Mouse (Mus musculus): ENCODE data around the gene Sycp2. TPM values are rescaled to one million over a fixed set of nuclear protein-coding genes. Genes with fewer than 3 reads are reported as not detected.

Gene Sycp2
- polyA plus RNA-seq, 1 experiment from 2014 or later, result not detected

DNA sequence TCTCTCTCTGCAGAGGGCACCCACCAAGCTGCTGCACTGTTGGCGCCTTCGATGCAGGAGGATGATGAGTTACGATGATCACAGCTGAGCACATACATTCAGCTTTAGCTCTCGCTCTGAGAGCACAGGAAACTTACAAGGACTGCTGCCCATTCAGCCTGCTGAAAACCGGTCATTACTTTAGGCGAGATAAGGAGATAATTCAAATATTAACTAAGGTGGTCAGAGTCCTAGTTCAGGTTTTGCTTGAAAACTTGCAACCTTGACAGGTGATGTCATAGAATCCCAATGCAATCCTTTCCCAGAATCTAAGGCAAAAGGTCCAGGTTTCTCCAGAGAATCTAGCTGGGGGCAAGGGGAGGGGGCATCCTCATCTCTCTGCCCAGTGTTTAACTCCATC is 21.9 kb upstream of the Sycp2 start:
- no peak for ATAC-seq (ENCODE audit: low read depth)
- no peaks in the 10 kb centered on the region; the same call in 1 of the 2 replicates for H3K27me3 ChIP-seq (ENCODE audit: control insufficient read depth, insufficient read depth, low read depth, low read length)
- no peak overlapping the region for H3K4me3 ChIP-seq (ENCODE audit: low read length)
- 64% methylated on average over 6 of the region's 6 CpGs for WGBS
- H3K9ac ChIP-seq (ENCODE audit: low read length), result no peak overlapping the region
- no peak overlapping the region for H3K27ac ChIP-seq (ENCODE audit: low read length)
- no peak overlapping the region for H3K4me2 ChIP-seq (ENCODE audit: low read depth, low read length)
- no peaks in the 10 kb centered on the region for H3K4me1 ChIP-seq (replicated peaks; ENCODE audit: control insufficient read depth, insufficient read depth, low read length)
- H3K36me3 ChIP-seq (ENCODE audit: control insufficient read depth, insufficient read depth, low read length), result no peaks in the 10 kb centered on the region
- H3K9me3 ChIP-seq (ENCODE audit: control insufficient read depth, low read length), result no peaks in the 10 kb centered on the region

DNA sequence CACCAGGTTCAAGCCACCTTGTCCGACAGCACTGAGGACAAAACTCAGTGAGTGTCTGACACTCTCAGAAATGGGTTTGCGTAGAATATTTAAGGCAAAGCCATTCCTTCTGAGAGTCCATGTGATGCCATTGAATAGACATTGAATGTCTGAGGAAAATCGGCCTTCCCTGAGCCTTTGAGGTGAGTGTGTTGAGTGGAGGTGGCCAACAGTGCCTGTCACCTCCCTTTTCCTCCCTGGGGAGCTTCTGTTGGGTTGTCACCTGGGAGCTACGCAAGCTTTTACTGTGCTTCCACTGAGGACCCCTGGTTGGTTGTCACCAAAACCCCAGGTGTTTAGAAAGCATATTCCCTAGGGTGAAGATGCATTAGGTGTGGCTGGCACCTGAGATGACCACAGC is 21.2 kb upstream of the Sycp2 start:
- H3K27me3 ChIP-seq (ENCODE audit: control insufficient read depth, insufficient read depth, low read depth, low read length), result no peaks in the 10 kb centered on the region; the same call in 1 of the 2 replicates
- no peaks in the 10 kb centered on the region for H3K9me3 ChIP-seq (ENCODE audit: control insufficient read depth, low read length)
- no peak overlapping the region for H3K9ac ChIP-seq (ENCODE audit: low read length)
- H3K4me1 ChIP-seq (replicated peaks; ENCODE audit: control insufficient read depth, insufficient read depth, low read length), result no peaks in the 10 kb centered on the region
- no peak overlapping the region for H3K4me3 ChIP-seq (ENCODE audit: low read length)
- no peaks in the 10 kb centered on the region for H3K36me3 ChIP-seq (ENCODE audit: control insufficient read depth, insufficient read depth, low read length)
- ATAC-seq (ENCODE audit: low read depth), result no peak
- no peak overlapping the region for H3K27ac ChIP-seq (ENCODE audit: low read length)
- no peak overlapping the region for H3K4me2 ChIP-seq (ENCODE audit: low read depth, low read length)
- 80% methylated on average over 4 of the region's 4 CpGs for WGBS

DNA sequence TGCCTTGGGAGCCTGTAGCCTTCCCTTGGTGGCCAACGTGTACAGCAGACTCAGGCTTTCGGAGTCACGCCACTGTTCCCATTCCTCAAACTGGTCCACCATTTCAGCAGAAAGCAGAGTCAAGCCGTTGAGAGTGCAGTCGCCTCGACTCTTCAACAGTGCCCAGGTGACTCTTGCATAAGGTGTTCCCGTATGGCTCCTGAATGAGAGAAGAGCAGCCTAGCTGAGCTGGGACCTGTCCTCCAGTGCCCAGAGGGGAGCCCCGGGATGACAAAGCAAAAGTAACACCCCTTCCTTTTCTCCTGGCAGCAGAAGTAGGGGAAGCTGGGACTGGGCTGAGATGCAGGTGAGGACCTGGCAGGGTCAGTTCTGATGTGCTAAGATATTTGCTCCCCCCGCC is 20.7 kb upstream of the Sycp2 start:
- 69% methylated on average over 9 of the region's 9 CpGs for WGBS
- no peak overlapping the region for H3K4me3 ChIP-seq (ENCODE audit: low read length)

DNA sequence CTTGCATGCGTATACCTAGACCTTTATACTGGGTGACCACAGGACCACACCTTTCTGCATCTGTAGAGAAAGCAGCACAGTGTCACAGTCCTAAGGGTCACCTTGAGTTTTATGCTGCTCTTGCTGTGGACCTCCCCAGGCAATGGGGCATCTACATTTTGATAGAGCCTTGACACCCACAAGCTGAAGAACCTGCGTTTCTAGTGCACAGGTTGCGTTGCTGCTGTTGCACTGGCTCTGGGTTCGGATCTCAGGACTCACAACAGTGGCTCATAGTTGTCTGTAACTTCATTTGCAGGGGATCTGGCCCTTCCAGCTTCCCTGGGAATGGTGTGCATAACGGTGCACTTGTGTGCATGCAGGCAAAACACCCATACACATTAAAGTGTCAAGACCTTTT is 19.7 kb upstream of the Sycp2 start:
- Histone ChIP-seq H3K9ac (ENCODE audit: low read length) (no peak overlapping the region), H3K9me3 (ENCODE audit: control insufficient read depth, low read length) (no peaks in the 10 kb centered on the region), H3K4me1 (replicated peaks; ENCODE audit: control insufficient read depth, insufficient read depth, low read length) (peaks cover 1% of the 10 kb centered on the region; the same call in 1 of the 2 replicates), H3K27me3 (ENCODE audit: control insufficient read depth, insufficient read depth, low read depth, low read length) (no peaks in the 10 kb centered on the region; the same call in 1 of the 2 replicates), H3K36me3 (ENCODE audit: control insufficient read depth, insufficient read depth, low read length) (no peaks in the 10 kb centered on the region), H3K4me3 (ENCODE audit: low read length) (no peak overlapping the region), H3K4me2 (ENCODE audit: low read depth, low read length) (no peak overlapping the region), H3K27ac (ENCODE audit: low read length) (no peak overlapping the region)
- ATAC-seq (ENCODE audit: low read depth), result no peak
- 80% methylated on average over 5 of the region's 5 CpGs for WGBS

More for the DNA sequence above, 20.7 kb upstream of the Sycp2 start:
- no peak for ATAC-seq (ENCODE audit: low read depth)
- H3K27me3 ChIP-seq (ENCODE audit: control insufficient read depth, insufficient read depth, low read depth, low read length), result no peaks in the 10 kb centered on the region; the same call in 1 of the 2 replicates
- no peak overlapping the region for H3K9ac ChIP-seq (ENCODE audit: low read length)
- no peaks in the 10 kb centered on the region for H3K9me3 ChIP-seq (ENCODE audit: control insufficient read depth, low read length)
- H3K36me3 ChIP-seq (ENCODE audit: control insufficient read depth, insufficient read depth, low read length), result no peaks in the 10 kb centered on the region
- no peak overlapping the region for H3K4me2 ChIP-seq (ENCODE audit: low read depth, low read length)
- no peak overlapping the region for H3K27ac ChIP-seq (ENCODE audit: low read length)
- H3K4me1 ChIP-seq (replicated peaks; ENCODE audit: control insufficient read depth, insufficient read depth, low read length), result no peaks in the 10 kb centered on the region

DNA sequence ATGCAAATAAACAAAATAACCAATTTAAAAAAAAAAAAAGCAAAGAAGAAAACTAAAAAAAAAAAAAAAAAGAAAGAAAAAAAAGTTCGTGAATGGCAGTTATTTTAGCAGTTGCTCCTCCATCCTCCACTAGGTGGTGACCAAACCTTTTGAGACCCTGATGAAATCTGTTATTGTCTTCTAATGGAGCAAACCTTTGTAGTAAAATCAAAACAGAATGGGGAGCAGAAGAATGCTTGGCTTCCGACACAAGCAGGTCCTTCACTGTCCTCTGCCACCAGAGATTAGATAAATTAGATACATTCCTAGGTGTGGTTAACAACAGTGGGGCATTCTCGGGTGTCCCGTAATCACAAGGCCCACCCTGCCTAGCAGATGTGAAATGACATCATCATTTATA is 18.7 kb upstream of the Sycp2 start:
- Histone ChIP-seq H3K4me3 (ENCODE audit: low read length) (no peak overlapping the region), H3K4me1 (replicated peaks; ENCODE audit: control insufficient read depth, insufficient read depth, low read length) (peaks cover 3% of the 10 kb centered on the region; the same call in 1 of the 2 replicates), H3K27ac (ENCODE audit: low read length) (no peak overlapping the region), H3K9me3 (ENCODE audit: control insufficient read depth, low read length) (no peaks in the 10 kb centered on the region), H3K4me2 (ENCODE audit: low read depth, low read length) (no peak overlapping the region), H3K36me3 (ENCODE audit: control insufficient read depth, insufficient read depth, low read length) (no peaks in the 10 kb centered on the region), H3K27me3 (ENCODE audit: control insufficient read depth, insufficient read depth, low read depth, low read length) (no peaks in the 10 kb centered on the region; the same call in 1 of the 2 replicates), H3K9ac (ENCODE audit: low read length) (no peak overlapping the region)
- 21% methylated on average over 4 of the region's 4 CpGs for WGBS
- ATAC-seq (ENCODE audit: low read depth), result no peak

DNA sequence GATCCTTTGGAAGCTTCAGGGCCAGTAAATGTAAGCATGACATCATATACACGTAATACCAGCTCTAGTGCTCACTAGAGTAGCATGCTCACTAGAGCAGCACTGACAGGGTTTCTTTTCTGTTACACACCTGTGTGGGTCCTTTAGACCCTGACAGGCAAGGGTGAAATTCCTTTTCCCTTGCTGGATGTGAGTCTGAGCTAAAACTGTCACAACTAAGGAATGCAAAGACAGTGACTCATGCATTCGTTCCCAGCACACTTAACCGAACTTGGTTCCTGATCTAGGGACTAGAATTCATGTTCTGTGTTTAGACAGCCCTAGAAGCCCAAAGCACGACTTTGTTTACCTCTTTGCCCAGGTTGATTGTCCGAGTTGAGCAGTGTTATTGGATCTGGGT is 15.7 kb upstream of the Sycp2 start:
- H3K27ac ChIP-seq (ENCODE audit: low read length), result no peak overlapping the region
- ATAC-seq (ENCODE audit: low read depth), result no peak
- H3K4me1 ChIP-seq (replicated peaks; ENCODE audit: control insufficient read depth, insufficient read depth, low read length), result peaks cover 3% of the 10 kb centered on the region; the same call in 1 of the 2 replicates
- 48% methylated on average over 5 of the region's 5 CpGs for WGBS
- H3K4me2 ChIP-seq (ENCODE audit: low read depth, low read length), result no peak overlapping the region
- H3K9me3 ChIP-seq (ENCODE audit: control insufficient read depth, low read length), result no peaks in the 10 kb centered on the region
- H3K27me3 ChIP-seq (ENCODE audit: control insufficient read depth, insufficient read depth, low read depth, low read length), result no peaks in the 10 kb centered on the region
- peaks cover 2% of the 10 kb centered on the region; the same call in 1 of the 2 replicates for H3K36me3 ChIP-seq (ENCODE audit: control insufficient read depth, insufficient read depth, low read length)
- H3K9ac ChIP-seq (ENCODE audit: low read length), result no peak overlapping the region
- no peak overlapping the region for H3K4me3 ChIP-seq (ENCODE audit: low read length)

DNA sequence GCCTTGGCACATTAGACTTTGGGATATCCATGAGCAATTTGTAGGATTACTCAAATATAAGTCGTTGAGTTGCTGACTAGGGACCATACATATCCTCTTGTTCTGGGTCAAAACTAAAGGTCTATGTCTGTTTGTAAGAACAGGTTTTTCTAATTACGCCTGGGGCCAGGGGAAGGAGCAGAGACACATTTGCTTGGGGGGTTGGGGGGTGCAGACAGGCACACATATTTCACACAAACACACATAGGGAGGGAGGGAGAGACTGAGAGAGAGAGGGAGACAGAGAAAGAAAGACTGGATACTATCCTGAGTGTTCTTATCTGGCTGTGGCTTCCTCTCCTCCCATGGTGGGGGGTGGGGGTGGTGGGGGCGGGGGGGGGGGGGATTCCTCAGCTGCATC is 14.7 kb upstream of the Sycp2 start:
- H3K27me3 ChIP-seq (ENCODE audit: control insufficient read depth, insufficient read depth, low read depth, low read length), result no peaks in the 10 kb centered on the region
- H3K9me3 ChIP-seq (ENCODE audit: control insufficient read depth, low read length), result 0 out of 2 replicates have a peak, but pooled peaks cover 3% of the 10 kb centered on the region
- H3K4me1 ChIP-seq (replicated peaks; ENCODE audit: control insufficient read depth, insufficient read depth, low read length), result peaks cover 3% of the 10 kb centered on the region; the same call in 1 of the 2 replicates
- no peak overlapping the region for H3K4me2 ChIP-seq (ENCODE audit: low read depth, low read length)
- no peak overlapping the region for H3K4me3 ChIP-seq (ENCODE audit: low read length)
- no peak overlapping the region for H3K9ac ChIP-seq (ENCODE audit: low read length)
- peaks cover 4% of the 10 kb centered on the region; the same call in 1 of the 2 replicates for H3K36me3 ChIP-seq (ENCODE audit: control insufficient read depth, insufficient read depth, low read length)
- WGBS, result 26% methylated on average over 3 of the region's 3 CpGs
- peak; percentile 28; the same call in 1 of the 2 replicates for ATAC-seq (ENCODE audit: low read depth)
- H3K27ac ChIP-seq (ENCODE audit: low read length), result no peak overlapping the region

DNA sequence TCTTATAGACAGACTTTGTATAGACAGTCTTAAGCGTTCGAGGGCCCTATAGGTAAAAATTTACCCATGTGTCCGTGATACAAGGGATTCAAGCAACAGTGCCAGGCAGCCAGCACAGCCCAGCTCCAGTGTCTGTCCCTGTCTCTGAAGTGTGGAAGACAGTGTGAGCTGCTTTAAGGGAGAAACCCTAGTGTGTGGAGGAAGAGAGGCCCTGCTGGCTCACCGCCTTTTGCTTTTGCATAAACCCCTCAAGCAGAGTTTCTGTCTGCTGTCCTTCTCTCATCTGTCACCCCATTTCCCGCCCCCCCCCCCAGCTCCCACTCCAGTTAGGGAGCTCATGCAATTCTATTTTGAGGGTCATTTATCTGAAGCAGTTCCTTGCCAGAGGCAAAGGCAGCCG is 14.1 kb upstream of the Sycp2 start:
- no peak overlapping the region for H3K4me2 ChIP-seq (ENCODE audit: low read depth, low read length)
- H3K9ac ChIP-seq (ENCODE audit: low read length), result no peak overlapping the region
- peak overlapping the region; percentile 23; the same call in 1 of the 2 replicates for H3K27ac ChIP-seq (ENCODE audit: low read length)
- H3K36me3 ChIP-seq (ENCODE audit: control insufficient read depth, insufficient read depth, low read length), result peaks cover 4% of the 10 kb centered on the region; the same call in 1 of the 2 replicates
- H3K27me3 ChIP-seq (ENCODE audit: control insufficient read depth, insufficient read depth, low read depth, low read length), result no peaks in the 10 kb centered on the region
- 36% methylated on average over 6 of the region's 6 CpGs for WGBS
- 0 out of 2 replicates have a peak, but pooled peaks cover 3% of the 10 kb centered on the region for H3K9me3 ChIP-seq (ENCODE audit: control insufficient read depth, low read length)
- H3K4me1 ChIP-seq (replicated peaks; ENCODE audit: control insufficient read depth, insufficient read depth, low read length), result peaks cover 3% of the 10 kb centered on the region; the same call in 1 of the 2 replicates
- no peak overlapping the region for H3K4me3 ChIP-seq (ENCODE audit: low read length)
- peak; percentile 64; the same call in 1 of the 2 replicates for ATAC-seq (ENCODE audit: low read depth)

DNA sequence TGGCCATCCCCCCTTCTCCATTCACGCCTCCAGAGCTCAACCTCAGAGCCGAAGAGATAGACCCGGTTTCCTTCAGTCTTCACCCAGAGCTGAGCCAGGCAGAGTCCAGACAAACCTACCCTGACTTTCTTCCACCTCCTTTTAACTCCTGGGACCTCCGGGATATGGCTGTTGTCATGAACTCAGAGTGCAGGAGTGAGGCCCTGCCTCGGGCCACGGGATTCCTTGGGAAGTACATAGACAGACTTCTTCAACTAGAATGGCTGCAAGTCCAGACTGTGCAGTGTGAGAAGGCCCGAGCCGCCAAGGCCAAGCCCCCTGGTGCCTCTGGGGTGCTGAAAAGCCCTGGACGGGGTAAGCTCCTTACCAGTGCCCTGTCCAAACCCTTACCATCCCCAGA is 13.1 kb upstream of the Sycp2 start:
- Histone ChIP-seq H3K9ac (ENCODE audit: low read length) (no peak overlapping the region), H3K4me3 (ENCODE audit: low read length) (no peak overlapping the region), H3K27me3 (ENCODE audit: control insufficient read depth, insufficient read depth, low read depth, low read length) (no peaks in the 10 kb centered on the region), H3K36me3 (ENCODE audit: control insufficient read depth, insufficient read depth, low read length) (peaks cover 4% of the 10 kb centered on the region; the same call in 1 of the 2 replicates), H3K9me3 (ENCODE audit: control insufficient read depth, low read length) (0 out of 2 replicates have a peak, but pooled peaks cover 3% of the 10 kb centered on the region), H3K4me2 (ENCODE audit: low read depth, low read length) (no peak overlapping the region), H3K4me1 (replicated peaks; ENCODE audit: control insufficient read depth, insufficient read depth, low read length) (peaks cover 5% of the 10 kb centered on the region), H3K27ac (ENCODE audit: low read length) (no peak overlapping the region)
- 75% methylated on average over 9 of the region's 9 CpGs for WGBS
- no peak for ATAC-seq (ENCODE audit: low read depth)

All from lung, embryonic 16.5 days (tissue).